In the genomic region with DNA sequence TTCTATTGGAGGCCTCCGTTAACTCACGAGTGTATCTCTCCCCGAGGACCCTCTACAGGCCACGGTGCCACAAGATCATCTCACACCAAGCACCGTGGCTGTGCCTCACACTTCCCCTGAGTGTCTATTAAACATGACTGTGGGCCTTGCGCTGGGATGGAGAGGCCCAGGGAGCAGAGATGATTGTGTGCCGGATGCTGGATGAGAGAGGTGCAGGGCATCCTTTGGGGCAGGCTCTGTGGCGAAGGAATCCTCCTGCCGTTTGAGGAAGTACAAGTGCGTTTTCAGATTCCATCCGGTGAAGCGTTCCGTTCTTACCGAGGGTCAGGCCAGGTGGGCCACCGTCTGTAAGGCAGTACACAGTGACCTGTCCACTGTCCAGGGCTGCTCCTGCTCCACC, we compare ENCODE assay signal across 21 mouse cellular contexts.
DNase-seq lines count a peak whose midpoint lies in the region; ATAC-seq and TF ChIP-seq lines count a peak whose summit lies in the region.
"Had no signal": no experiment of that assay in that cellular context is flagged by ENCODE, and none has a peak within 500 bp of the region (broad histone marks: within the 10 kb centered on the region; RNA-seq: fewer than 3 reads in every experiment).

No protein-coding gene starts in this region.

- H3K27me3 ChIP-seq in lung, embryonic 16.5 days (ENCODE audit: control insufficient read depth, insufficient read depth, low read depth, low read length): no peaks in the 10 kb centered on the region
- H3K27me3 ChIP-seq in embryonic facial prominence, embryonic 10.5 days (replicated peaks; ENCODE audit: low read depth, poor library complexity, severe bottlenecking): no peaks in the 10 kb centered on the region
- H3K27me3 ChIP-seq in heart, embryonic 11.5 days (ENCODE audit: control insufficient read depth, insufficient read depth, low read length): no peaks in the 10 kb centered on the region
- H3K27me3 ChIP-seq: heart, embryonic 12.5 days had no signal

- H3K4me2 ChIP-seq in lung, embryonic 16.5 days (ENCODE audit: low read depth, low read length): no peak overlapping the region
- no peak overlapping the region for H3K4me2 ChIP-seq in heart, embryonic 11.5 days
- H3K4me2 ChIP-seq: embryonic facial prominence, embryonic 15.5 days; heart, embryonic 12.5 days; hindbrain, embryonic 14.5 days had no signal

- 70% methylated on average over 15 of the region's 15 CpGs for WGBS in lung, embryonic 16.5 days
- 79% methylated on average over 15 of the region's 15 CpGs for WGBS in lung, adult 2 months
- WGBS in embryonic facial prominence, embryonic 10.5 days: 87% methylated on average over 15 of the region's 15 CpGs
- 84% methylated on average over 15 of the region's 15 CpGs for WGBS in heart, embryonic 11.5 days (ENCODE audit: insufficient replicate concordance)

- no peak for TF ChIP-seq POLR2A in lung, adult 2 months (IDR thresholded peaks at IDR 0.05; ENCODE audit: borderline replicate concordance, extremely low read depth, low read depth, low read length)

- H3K4me3 ChIP-seq in lung, embryonic 16.5 days (ENCODE audit: low read length): no peak overlapping the region
- H3K4me3 ChIP-seq in lung, adult 2 months (replicated peaks; ENCODE audit: extremely low read depth, low read depth, low read length): no peak overlapping the region
- no peak overlapping the region for H3K4me3 ChIP-seq in embryonic facial prominence, embryonic 10.5 days
- H3K4me3 ChIP-seq in heart, embryonic 11.5 days (ENCODE audit: low read depth, low read length): no peak overlapping the region
- H3K4me3 ChIP-seq: embryonic facial prominence, embryonic 15.5 days; erythroblast, embryonic 14.5 days; forebrain, embryonic 10.5 days; gastrocnemius, adult 2 months; heart, embryonic 12.5 days; hindbrain, embryonic 10.5 days had no signal

- H3K36me3 ChIP-seq in lung, embryonic 16.5 days (ENCODE audit: control insufficient read depth, insufficient read depth, low read length): no peaks in the 10 kb centered on the region
- no peaks in the 10 kb centered on the region for H3K36me3 ChIP-seq in embryonic facial prominence, embryonic 10.5 days (replicated peaks)
- no peaks in the 10 kb centered on the region for H3K36me3 ChIP-seq in heart, embryonic 11.5 days (ENCODE audit: control insufficient read depth, insufficient read depth, low read length)
- H3K36me3 ChIP-seq: embryonic facial prominence, embryonic 15.5 days; forebrain, embryonic 10.5 days; heart, embryonic 12.5 days; hindbrain, embryonic 10.5 days had no signal

- peak overlapping the region; percentile 49; the same call in 1 of the 2 replicates for H3K27ac ChIP-seq in lung, embryonic 16.5 days (ENCODE audit: low read length)
- 0 out of 2 replicates have a peak overlapping the region, but pooled peaks have one; percentile 40 for H3K27ac ChIP-seq in embryonic facial prominence, embryonic 10.5 days (replicated peaks)
- no peak overlapping the region for H3K27ac ChIP-seq in heart, embryonic 11.5 days (ENCODE audit: low read depth, low read length)
- H3K27ac ChIP-seq: embryonic facial prominence, embryonic 15.5 days; forebrain, embryonic 10.5 days; gastrocnemius, adult 2 months; hindbrain, embryonic 10.5 days; hindbrain, embryonic 14.5 days had no signal

- ATAC-seq in lung, embryonic 16.5 days (ENCODE audit: low read depth): no peak
- peak; percentile 37 for ATAC-seq in CD4-positive, CD25-positive, alpha-beta regulatory T cell, adult 4 months
- no peak for ATAC-seq in heart, embryonic 11.5 days (replicated peaks; ENCODE audit: insufficient number of reproducible peaks, low FRiP score, low TSS enrichment)
- ATAC-seq: forebrain, embryonic 14.5 days had no signal

- no peak for DNase-seq in lung, adult 2 months
- no peak for DNase-seq in embryonic facial prominence, embryonic 10.5 days (ENCODE audit: low spot score)
- DNase-seq in naive thymus-derived CD4-positive, alpha-beta T cell, adult 2 months (ENCODE audit: low read depth): peak; percentile 10
- no peak for DNase-seq in kidney, postnatal 25 days
- DNase-seq: adrenal gland, adult 2 months; adrenal gland, postnatal 25 days; cerebellum, adult 18-20 months; cerebellum, adult 9-11 months; gastrocnemius, adult 2 months; gastrocnemius, postnatal 25 days; heart, adult 18-20 months had no signal

- H3K9ac ChIP-seq in lung, embryonic 16.5 days (ENCODE audit: low read length): no peak overlapping the region
- no peak overlapping the region for H3K9ac ChIP-seq in heart, embryonic 11.5 days (ENCODE audit: low read depth, low read length)
- H3K9ac ChIP-seq: embryonic facial prominence, embryonic 15.5 days; heart, embryonic 12.5 days; hindbrain, embryonic 14.5 days had no signal

- TF ChIP-seq CTCF in lung, adult 2 months (IDR thresholded peaks at IDR 0.05; ENCODE audit: insufficient read depth, low read length): no peak

- H3K9me3 ChIP-seq in lung, embryonic 16.5 days (ENCODE audit: control insufficient read depth, low read length): no peaks in the 10 kb centered on the region
- no peaks in the 10 kb centered on the region for H3K9me3 ChIP-seq in embryonic facial prominence, embryonic 10.5 days
- no peaks in the 10 kb centered on the region for H3K9me3 ChIP-seq in heart, embryonic 11.5 days (replicated peaks; ENCODE audit: control insufficient read depth, low read length)
- H3K9me3 ChIP-seq: embryonic facial prominence, embryonic 15.5 days; forebrain, embryonic 10.5 days; hindbrain, embryonic 10.5 days had no signal

- peaks cover 4% of the 10 kb centered on the region for H3K4me1 ChIP-seq in lung, embryonic 16.5 days (replicated peaks; ENCODE audit: control insufficient read depth, insufficient read depth, low read length)
- no peaks in the 10 kb centered on the region for H3K4me1 ChIP-seq in lung, adult 2 months (ENCODE audit: control insufficient read depth, insufficient read depth, low read length)
- H3K4me1 ChIP-seq in embryonic facial prominence, embryonic 10.5 days: peaks cover 8% of the 10 kb centered on the region; the same call in 1 of the 2 replicates
- no peaks in the 10 kb centered on the region for H3K4me1 ChIP-seq in heart, embryonic 11.5 days (ENCODE audit: control insufficient read depth, insufficient read depth, low read length)
- H3K4me1 ChIP-seq: embryonic facial prominence, embryonic 15.5 days; heart, embryonic 12.5 days had no signal
